Mouse (Mus musculus) kidney, adult 18-20 months (tissue): ENCODE measurements around the gene Gas2l2.

Experiments used
- DNase-seq: peaks from one replicate; pipeline ENCODE4 v3.0.0; 2021

Gas2l2 gene

DNA sequence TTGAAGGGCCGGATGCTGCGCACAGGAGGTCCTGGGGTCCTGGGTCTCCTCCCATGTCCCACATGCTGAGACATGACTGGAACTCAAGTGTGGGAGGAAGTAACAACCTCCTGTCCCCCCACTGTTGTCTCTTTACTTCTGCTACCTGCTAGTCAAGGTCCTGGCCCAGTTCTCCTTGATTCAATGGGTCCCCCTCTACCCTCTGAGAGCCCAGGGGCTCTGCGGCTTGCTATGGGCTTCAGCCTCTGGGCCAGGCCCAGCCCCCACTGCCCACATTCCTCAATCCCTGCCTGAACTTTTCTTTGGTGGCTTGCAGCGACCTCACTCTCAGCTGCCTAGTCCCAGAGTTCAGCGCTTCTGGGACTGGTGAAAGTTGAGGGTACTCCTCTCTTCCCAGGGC, at the start of gene Gas2l2:
Gas2l2 (minus strand) TSS at position 101 of the 400 bp plus-strand sequence.
- DNase-seq, result no peak

GRCm38 (mm10) chr11:83473235-83474016, 44.2 kb upstream of the Gas2l2 start:
- peak; percentile 54 for DNase-seq

GRCm38 (mm10) chr11:83472324-83473234, 43.3 kb upstream of the Gas2l2 start, which contains the start of gene Taf15:
Gene Taf15, plus strand, starts transcription at chr11:83473086.
- DNase-seq, result peak; percentile 98

- no peak for DNase-seq
These were observed 42.5 kb upstream of the Gas2l2 start for GRCm38 (mm10) chr11:83471766-83472165.

DNA sequence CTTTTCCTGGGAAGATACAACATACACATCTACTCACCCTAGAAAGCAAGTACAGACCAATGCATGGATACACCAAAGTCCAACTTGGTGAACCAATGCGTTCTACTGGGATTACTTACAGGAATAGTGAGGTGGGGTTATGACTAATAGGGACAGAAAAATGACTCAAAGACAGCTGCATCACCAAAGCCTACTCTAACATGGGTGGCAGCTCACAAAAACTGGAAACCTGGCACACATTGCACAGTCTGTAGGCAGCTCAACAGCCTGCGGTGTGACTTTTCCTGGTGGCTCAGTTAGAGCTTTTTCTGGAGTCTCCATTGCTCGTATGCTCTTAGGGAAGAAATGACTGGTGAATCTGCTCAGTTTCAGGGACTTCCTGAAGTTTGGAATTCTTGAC, 39.5 kb upstream of the Gas2l2 start:
- no peak for DNase-seq

- peak; percentile 75 for DNase-seq
These were observed 37.9 kb upstream of the Gas2l2 start for GRCm38 (mm10) chr11:83467120-83467652.

DNA sequence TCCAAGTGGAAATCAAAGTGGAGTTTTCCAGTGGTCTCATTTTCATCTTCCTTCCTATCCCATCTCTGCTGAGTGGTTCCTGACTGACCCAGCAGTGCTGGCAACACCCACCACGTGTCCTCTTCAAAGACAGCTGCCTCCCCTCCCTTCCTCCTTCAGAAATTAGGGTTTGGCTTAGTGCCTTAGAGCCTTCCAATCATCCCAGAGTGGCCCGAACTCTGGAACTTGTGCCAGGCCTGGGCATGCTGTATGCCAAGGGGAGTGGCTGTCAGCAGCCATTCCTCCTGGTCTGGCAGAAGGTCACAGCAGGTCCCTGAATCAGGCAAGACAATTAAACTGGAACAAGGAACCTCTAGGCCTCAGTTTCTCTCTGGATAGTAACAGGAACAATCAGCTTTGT, 36.7 kb upstream of the Gas2l2 start:
- peak; percentile 60 for DNase-seq

DNA sequence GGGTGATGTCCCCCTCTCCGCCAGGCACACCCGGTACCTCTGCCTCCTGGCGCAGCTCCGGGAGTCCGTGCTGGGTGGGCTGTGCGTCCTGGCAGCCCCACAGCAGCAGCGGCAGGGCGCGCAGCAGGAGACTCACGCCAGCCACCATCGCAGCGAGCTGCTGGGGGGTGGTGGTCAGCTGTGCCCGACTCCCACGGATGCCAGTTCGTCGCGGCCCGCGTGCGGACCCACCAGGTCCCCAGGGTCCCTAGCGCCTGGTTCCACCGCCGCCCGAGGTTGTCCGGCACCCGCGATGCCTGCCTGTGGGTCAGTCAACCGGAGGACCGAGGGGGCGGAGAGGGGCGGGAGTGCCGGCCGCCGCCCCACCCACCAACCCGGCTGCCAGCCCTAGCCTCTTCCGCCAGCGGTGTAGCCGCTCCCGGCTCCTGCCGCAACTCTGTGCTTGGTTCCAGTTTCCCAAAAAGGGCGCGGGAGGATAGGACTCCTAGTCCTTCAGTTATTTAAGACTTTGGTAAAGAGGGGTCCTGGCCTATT, 33.5 kb upstream of the Gas2l2 start, which contains the start of gene Mmp28:
Mmp28 (minus strand) TSS at position 361 of the 534 bp plus-strand sequence.
- peak; percentile 81 for DNase-seq

DNA sequence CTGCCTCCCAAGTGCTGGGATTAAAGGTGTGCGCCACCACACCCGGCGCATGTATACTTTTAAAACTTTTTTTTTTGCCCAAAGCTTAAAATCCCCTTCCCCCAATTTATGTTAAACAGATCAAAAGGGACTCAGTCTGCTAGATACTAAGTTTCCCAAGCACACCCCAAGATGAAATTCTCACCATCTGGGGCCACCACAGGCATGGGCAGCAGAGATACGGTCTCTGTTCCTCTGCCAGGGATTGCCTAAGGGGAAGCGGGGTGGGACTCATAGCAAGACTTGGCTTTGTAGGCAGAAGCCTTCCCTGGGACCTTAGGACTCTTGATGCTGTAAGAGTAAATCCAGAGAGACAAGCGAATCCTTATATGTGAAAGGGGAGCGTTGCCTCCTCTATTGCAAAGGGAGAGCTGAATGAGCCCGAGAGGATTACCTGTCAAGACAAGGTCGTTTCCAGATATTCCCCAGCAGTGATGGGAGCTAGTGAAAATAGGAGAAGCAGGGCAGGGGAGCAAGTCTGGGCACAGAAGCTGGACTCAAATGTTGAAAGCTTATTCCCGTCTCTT, 32.3 kb upstream of the Gas2l2 start:
- no peak for DNase-seq

DNA sequence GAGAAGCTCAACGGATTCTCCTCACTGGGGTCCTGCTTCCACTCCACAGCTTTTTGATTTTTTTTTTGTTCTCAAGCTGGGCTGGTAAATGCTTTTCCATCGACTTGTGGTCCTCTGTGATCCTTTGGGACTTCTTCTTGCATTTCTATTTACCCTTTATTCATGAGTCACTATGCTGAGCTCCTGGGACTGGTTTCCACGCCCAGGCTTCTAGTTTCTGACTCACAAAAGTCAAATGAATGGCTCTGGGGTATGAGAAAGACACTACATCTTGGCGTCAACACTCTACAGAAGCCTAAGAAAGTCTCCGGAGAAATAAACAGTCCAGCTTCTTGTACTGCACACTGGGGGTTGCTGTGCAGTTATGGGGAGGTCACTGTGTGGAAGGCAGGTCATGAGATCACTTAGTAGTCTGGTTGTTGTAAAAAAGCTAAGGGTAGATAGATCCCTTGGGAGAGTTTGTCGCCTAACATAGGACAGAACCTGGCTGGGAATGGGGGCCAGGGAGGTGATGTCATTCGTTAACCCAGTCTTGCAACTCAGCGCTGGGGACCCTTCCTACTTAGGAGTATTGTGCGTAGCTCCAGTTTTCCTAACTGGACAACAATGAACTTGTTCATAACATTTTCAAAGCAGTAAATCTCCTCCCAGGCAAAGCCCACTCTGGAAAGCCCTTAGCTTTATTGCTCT, 28.8 kb upstream of the Gas2l2 start:
- DNase-seq, result no peak

DNA sequence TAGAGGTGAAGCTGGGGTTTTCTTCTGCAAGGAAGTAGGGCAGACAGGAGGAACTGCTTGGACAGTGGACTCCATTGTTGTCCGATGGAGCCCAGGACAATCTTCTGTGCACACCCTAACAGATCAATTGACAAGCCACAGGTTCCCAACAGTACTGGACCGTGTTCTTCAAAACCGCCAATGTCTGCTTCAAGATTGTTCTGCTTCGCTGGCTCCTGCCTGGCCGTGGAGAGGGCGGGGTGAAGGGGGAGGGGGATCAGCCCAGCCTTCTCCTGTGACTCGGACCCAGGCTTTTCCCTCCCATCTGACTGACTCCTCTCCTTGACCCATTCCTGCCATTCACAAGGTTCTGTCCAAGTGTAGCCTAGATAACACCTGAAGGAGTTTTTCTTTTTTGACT, 28.0 kb upstream of the Gas2l2 start:
- DNase-seq, result no peak

GRCm38 (mm10) chr11:83455608-83456007, 26.4 kb upstream of the Gas2l2 start:
- DNase-seq, result no peak

- DNase-seq, result peak; percentile 34
These were observed 25.3 kb upstream of the Gas2l2 start for GRCm38 (mm10) chr11:83454548-83454947.

DNA sequence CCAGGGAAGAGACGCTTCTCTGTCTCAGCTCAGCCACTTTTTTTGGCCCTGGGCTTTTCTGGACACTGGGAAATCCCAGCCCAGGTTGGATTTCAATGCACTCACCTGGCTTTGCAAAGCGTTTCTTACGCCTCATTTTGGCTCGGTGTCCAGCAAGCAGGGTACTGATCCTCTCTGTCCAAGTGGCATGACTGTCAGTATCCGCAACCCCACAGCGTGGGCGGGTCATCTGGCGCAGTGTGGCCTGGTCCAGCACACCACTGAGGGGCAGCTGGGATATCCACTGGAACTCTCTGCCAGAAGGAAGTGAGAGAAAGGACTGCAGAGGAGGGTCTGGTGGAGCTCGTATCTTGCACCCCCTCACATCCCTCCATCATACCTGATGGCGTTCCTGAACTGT, 22.0 kb upstream of the Gas2l2 start:
- no peak for DNase-seq

GRCm38 (mm10) chr11:83450550-83450949, 21.3 kb upstream of the Gas2l2 start:
- no peak for DNase-seq

- DNase-seq, result no peak
These were observed 20.0 kb upstream of the Gas2l2 start for GRCm38 (mm10) chr11:83449298-83449697.

GRCm38 (mm10) chr11:83448927-83449236, 19.6 kb upstream of the Gas2l2 start:
- DNase-seq, result peak; percentile 34

DNA sequence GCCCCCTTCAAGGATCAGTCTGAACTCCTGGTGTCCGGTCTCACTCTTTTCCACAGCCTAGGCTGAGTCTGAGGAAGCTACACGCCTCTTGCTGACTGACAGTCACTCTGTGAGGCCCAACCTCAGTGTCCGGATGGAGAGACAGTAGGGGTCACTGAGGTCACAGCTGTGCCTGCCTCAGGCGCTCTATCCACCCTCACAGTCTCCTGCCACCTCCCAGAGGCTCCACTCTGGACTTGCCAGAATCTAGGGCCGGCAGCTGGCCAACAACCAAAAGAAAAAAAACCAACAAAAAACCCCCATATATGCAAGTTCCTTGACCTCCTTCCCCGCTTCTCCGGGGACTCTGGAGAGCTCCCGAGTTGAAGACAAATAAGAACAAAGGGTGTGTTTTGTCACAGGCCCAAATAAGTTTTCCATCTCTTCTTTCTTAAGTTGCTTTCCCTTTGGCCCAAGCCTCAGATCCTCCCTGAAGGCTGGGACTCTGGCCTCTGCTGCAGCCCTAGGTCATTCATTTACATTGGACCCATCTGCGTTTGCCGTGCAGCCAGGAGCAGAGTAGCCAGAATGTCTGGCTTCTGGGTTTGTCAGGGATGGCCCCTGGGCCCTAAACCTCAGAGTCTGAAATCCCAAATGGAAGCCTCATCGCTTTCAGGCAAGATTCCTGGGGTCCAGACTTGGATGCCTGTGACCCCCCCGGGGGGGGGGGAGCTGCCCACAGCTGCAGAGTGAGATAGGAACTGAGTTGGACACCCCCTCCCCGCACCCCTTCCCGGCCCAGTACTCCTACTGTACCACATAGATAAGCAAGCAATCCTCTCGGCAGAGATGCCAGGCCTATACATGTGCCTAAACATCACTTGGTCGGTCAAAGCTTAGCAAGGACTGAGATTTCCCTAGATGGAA, 19.0 kb upstream of the Gas2l2 start:
- peak; percentile 34 for DNase-seq

DNA sequence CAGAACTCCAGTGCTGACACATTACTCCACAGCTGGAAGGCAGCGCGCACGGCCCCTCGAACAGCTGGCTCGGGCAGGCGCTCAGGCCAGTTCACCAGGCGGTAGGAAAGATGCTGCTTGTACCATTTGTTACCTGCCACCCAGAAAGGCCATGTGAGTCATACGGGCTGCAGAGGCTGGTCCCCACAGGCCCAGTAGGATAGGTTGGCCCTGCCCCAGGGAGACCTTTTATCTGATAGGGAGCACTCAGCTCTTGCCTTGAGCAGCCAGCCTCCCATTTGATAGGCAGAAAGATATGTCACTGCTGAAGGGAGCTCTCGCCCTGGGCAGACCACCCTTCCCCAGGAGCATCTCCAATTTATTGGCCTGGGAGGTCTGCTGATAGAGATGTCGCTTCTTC, 18.4 kb upstream of the Gas2l2 start:
- DNase-seq, result no peak

DNA sequence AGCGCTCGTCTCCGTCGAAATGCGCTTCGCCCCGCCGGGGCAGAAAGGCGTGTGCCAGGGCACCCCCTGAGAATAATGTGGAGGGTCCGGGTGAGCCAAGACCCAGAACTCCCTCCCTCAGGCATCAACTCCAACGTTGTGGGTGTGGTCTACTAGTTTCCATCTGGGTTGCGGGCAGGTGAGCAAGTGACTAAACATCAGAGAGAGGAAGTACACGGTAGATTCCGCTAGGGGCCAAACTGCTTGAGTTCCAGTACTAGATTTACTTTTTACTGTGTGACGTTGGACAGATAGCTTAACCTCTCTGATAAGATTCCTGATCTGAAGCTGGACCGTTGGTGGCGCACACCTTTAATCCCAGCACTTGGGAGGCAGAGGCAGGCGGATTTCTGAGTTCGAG, 15.7 kb upstream of the Gas2l2 start:
- no peak for DNase-seq

DNA sequence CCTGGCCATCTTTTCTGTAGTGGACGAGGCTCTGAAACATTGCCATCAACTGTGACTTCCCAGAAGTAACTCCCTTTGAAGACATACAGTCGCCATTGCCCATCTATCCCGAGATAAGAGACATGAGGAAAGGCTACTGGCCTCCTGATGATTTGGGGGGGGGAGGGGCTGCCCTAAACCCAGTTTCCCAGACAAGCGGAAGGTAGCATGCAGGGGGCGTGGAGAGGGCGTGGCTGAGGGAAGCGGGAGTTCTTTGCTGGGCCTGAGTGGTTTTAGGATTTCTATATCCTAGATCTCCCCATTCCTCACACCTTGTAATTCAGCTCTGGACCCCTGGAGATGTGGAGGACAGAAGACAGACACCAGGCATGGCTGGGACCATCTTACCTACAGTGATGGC, 14.6 kb upstream of the Gas2l2 start:
- no peak for DNase-seq
